Mouse (Mus musculus): Measurements from ENCODE around the gene Clec4f. TPM values are rescaled to one million over a fixed set of nuclear protein-coding genes. Genes with fewer than 3 reads are reported as not detected.
A peak's percentile ranks its signal among the peaks of the same experiment; 100 is the strongest.

The Clec4f gene
- 0.24 TPM in 1 of 2 replicates, not detected in the other for polyA plus RNA-seq (2015; fragmentation: Nextera tagmentation; extraction: Ambion mirVana)

DNA sequence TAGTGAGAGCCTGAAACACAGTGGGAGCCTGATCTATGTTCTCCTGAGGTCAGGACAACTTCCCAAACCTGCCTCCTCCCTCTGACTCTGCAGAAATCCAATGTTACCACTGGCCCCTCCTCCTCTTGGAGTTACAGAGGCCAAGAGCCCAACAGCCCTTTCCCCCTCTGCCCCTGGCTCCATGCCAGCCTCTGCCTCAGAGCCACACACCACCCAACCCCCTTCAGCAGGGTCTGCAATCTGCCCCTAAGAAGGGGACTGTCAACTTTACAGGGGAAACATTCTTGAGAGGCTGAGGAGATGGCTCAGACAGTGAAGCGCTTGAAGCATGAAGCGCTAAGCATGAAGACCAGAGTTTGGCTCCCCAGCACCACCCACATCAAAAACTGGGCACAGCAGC is at the start of gene Clec4f:
Clec4f (minus strand) TSS at position 101 of the 400 bp plus-strand sequence.
- Histone ChIP-seq H3K4me3 (replicated peaks) (no peak within 1 kb of the TSS), H3K27ac (no peak within 1 kb of the TSS), H3K36me3 (no peaks in the 10 kb centered on the region), H3K27me3 (replicated peaks) (no peaks in the 10 kb centered on the region), H3K9ac (no peak within 1 kb of the TSS), H3K9me3 (no peaks in the 10 kb centered on the region), H3K4me1 (no peaks in the 10 kb centered on the region), H3K4me2 (no peak within 1 kb of the TSS)
- no peak for ATAC-seq (ENCODE audit: insufficient read depth, low FRiP score, low read depth)
- 90% methylated on average over 2 of the region's 2 CpGs for WGBS

DNA sequence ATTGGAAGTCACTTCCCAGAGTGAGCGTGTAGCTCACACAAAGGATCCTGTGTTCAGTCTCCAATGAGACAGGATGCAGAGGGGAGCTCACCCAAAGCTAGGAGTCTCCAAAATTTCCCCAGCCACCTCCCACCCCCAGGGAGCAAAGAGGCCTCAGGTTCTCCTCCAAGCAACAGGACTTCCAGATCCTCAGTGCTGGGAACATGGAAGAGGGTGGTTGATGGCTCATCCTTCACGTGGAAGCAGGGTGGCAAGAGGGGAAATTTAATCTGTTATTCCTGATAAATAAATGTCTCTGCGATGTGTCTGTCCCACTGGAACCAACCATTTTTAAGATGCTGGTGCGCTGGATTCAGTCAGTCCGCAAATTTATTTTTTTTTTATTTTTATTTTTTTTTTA is 48.7 kb upstream of the Clec4f start:
- Histone ChIP-seq H3K27ac (no peak overlapping the region), H3K9me3 (no peaks in the 10 kb centered on the region), H3K4me1 (no peaks in the 10 kb centered on the region), H3K36me3 (no peaks in the 10 kb centered on the region), H3K4me2 (no peak overlapping the region), H3K9ac (no peak overlapping the region), H3K27me3 (replicated peaks) (peaks cover 86% of the 10 kb centered on the region), H3K4me3 (replicated peaks) (no peak overlapping the region)
- WGBS, result 22% methylated on average over 5 of the region's 5 CpGs
- no peak for ATAC-seq (ENCODE audit: insufficient read depth, low FRiP score, low read depth)

DNA sequence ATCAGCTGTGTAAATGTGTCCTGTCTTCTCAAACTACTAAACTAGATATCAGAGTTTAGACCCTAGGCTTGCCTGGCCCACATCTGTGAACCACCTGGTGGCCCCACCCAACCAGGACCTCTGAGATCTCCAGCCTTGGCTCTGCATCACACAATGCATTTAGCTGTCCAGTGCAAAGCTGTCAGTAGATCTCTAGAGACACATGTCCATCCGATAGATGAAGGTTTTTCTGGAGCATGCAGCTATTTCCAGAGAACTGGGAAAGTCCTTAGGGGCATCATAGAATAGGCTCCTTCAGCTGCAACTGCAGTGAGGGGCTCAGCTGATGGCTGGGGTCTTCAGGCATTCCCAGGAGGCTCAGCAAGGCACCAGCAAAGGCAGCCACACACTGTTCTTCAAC is 48.3 kb upstream of the Clec4f start:
- no peak overlapping the region for H3K4me2 ChIP-seq
- WGBS, result 9% methylated on average over 1 of the region's 1 CpGs
- H3K36me3 ChIP-seq, result no peaks in the 10 kb centered on the region
- ATAC-seq (ENCODE audit: insufficient read depth, low FRiP score, low read depth), result no peak
- no peak overlapping the region for H3K27ac ChIP-seq
- no peaks in the 10 kb centered on the region for H3K4me1 ChIP-seq
- no peaks in the 10 kb centered on the region for H3K9me3 ChIP-seq
- H3K9ac ChIP-seq, result no peak overlapping the region
- no peak overlapping the region for H3K4me3 ChIP-seq (replicated peaks)
- peaks cover 86% of the 10 kb centered on the region for H3K27me3 ChIP-seq (replicated peaks)

DNA sequence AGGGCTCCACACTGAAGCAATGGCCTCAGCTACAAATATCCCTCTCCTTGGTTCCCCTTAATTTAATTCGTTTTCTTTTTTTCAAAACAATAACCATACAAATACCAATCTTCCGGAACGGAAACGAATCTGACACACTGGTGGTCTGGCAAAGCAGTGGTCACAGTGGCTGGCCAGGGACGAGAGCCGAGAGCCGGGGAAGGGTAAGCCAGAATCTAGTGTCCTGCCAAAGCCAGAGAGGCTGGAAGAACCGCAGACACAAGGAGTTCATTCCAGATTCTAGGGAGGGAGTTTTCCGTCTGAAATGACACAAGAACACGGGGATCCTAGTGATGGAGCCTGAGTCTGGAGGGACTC is 47.7 kb upstream of the Clec4f start:
- Histone ChIP-seq H3K9ac (no peak overlapping the region), H3K36me3 (no peaks in the 10 kb centered on the region), H3K4me1 (no peaks in the 10 kb centered on the region), H3K9me3 (no peaks in the 10 kb centered on the region), H3K27me3 (replicated peaks) (peaks cover 86% of the 10 kb centered on the region), H3K27ac (no peak overlapping the region), H3K4me3 (replicated peaks) (no peak overlapping the region), H3K4me2 (no peak overlapping the region)
- 2% methylated on average over 10 of the region's 10 CpGs for WGBS
- no peak for ATAC-seq (ENCODE audit: insufficient read depth, low FRiP score, low read depth)

DNA sequence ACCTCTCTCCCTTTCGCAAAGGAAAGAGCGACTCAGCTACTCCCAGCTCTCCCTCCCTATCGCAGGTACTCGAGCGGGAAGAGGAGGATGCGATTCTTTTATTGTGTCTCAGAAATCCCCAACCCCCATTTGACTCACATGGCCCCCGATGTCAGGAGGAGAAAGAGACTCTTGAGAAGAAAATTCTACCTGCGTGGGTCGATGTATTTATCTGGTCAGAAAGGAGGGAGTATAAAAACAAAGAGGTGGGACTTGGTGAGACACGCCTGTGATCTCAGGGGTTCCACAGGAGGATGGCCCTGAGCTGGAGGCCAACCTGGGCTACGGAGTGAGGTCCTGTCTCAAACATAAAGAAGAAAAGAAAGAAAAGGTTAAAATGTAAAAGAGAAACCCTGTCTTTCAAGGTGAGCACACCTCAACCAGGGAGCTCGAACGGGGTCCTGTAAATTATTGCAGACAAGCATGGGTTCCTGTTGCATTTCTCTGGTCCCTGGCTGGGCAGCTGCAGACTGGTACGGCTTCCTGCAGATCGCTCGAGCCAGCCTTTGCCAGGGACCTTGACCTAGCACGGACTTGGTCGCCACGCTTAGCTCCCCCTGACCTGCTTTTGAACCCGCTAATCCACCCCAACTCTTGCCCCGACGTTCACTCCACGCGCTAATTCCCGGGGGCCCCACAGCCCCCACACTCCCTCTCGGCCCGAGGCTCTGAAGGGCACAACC is 47.2 kb upstream of the Clec4f start:
- peaks cover 86% of the 10 kb centered on the region for H3K27me3 ChIP-seq (replicated peaks)
- no peak overlapping the region for H3K4me2 ChIP-seq
- no peak overlapping the region for H3K4me3 ChIP-seq (replicated peaks)
- 1% methylated on average over 27 of the region's 27 CpGs for WGBS
- H3K27ac ChIP-seq, result no peak overlapping the region
- H3K9ac ChIP-seq, result no peak overlapping the region
- H3K9me3 ChIP-seq, result no peaks in the 10 kb centered on the region
- H3K4me1 ChIP-seq, result no peaks in the 10 kb centered on the region
- no peak for ATAC-seq (ENCODE audit: insufficient read depth, low FRiP score, low read depth)
- H3K36me3 ChIP-seq, result no peaks in the 10 kb centered on the region

DNA sequence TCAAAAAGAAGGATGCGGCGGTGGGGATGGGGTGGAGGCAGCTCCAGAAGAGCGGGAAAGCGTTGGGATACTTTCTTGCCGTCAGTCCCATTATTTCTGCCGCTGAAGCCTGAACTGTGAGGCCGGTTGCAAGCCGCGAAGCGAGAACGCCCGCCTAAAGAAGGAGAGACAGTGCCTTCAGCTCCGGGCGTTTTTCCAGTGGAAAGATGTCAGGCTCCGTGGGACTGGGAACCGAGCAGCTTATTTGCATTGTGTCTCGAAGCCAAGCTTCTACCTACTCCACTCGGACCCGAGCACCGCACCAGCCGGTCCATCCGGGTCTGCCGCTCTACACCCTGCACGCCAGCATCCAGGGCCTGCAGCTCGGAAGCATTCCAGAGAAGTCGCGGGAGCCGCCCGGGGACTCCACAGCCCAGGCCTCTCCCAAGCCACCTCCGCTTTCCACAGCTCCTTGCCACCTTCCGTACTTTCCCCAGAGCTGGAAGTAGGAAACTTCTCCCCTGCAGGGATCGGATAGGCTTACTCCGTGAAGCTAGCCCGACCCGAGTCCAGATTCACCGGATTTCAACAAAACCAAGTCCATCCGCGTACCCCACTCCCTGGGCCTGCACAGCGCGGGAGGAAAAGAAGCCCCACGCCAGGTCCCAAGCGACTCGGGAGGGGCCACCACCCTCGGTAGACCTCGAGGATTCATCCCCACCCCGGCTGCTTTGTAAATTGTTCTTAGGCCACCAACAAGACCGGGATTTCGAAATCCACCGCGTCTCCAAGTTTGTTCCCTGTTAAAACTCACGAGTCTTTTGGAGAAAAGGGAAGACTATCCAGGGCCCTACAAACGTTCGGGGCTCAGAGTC is 46.4 kb upstream of the Clec4f start:
- no peaks in the 10 kb centered on the region for H3K9me3 ChIP-seq
- under 1% methylated on average over 53 of the region's 53 CpGs for WGBS
- no peak overlapping the region for H3K4me2 ChIP-seq
- no peaks in the 10 kb centered on the region for H3K36me3 ChIP-seq
- no peak overlapping the region; the same call in 1 of the 2 replicates for H3K4me3 ChIP-seq (replicated peaks)
- peaks cover 86% of the 10 kb centered on the region for H3K27me3 ChIP-seq (replicated peaks)
- no peak overlapping the region for H3K9ac ChIP-seq
- no peak for ATAC-seq (ENCODE audit: insufficient read depth, low FRiP score, low read depth)
- no peaks in the 10 kb centered on the region for H3K4me1 ChIP-seq
- H3K27ac ChIP-seq, result no peak overlapping the region

DNA sequence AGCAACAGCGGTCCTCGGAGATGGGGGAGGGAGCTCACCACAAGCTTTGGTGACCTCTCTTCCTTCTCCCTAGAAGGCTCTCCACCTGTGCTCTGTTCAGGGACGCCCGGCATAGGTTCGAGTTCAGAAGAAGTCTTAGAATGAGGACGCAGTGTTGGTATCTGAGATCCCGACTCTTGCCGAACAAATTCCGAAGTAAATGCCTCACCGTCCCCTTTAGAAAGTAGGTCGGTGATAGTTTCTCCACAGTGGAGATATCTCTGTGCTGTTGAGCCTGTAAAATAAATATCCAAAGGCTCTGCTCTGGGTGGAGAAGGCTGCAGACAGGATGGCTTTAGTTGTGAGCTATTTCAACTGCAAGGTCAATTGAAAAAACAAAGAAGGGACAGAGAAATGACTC is 45.0 kb upstream of the Clec4f start:
- no peaks in the 10 kb centered on the region for H3K36me3 ChIP-seq
- no peak overlapping the region for H3K27ac ChIP-seq
- H3K9ac ChIP-seq, result no peak overlapping the region
- H3K9me3 ChIP-seq, result no peaks in the 10 kb centered on the region
- 2% methylated on average over 11 of the region's 11 CpGs for WGBS
- H3K4me3 ChIP-seq (replicated peaks), result no peak overlapping the region
- peaks cover 86% of the 10 kb centered on the region for H3K27me3 ChIP-seq (replicated peaks)
- H3K4me2 ChIP-seq, result no peak overlapping the region
- H3K4me1 ChIP-seq, result 0 out of 2 replicates have a peak, but pooled peaks cover 2% of the 10 kb centered on the region
- ATAC-seq (ENCODE audit: insufficient read depth, low FRiP score, low read depth), result no peak

DNA sequence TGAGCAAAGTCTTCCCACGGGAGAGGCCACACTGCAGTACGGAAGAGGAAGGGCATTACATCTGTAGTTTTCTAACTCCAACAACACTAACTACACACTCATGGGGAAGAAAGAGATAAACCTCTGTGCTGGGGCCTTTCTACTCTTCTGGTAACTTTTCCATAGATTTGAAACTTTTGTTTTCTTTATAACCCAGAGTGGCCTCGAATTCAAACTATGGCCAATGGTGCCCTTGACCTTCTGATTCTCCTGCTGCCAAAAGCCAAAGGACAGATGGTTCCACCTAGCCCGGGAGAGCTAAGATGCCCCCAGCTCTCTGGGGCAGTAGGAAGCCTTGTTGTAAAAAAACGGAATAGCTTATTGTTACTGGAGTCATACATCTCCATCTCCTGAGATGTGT is 44.0 kb upstream of the Clec4f start:
- Histone ChIP-seq H3K4me2 (no peak overlapping the region), H3K9me3 (no peaks in the 10 kb centered on the region)
- 4% methylated on average over 5 of the region's 5 CpGs for WGBS

DNA sequence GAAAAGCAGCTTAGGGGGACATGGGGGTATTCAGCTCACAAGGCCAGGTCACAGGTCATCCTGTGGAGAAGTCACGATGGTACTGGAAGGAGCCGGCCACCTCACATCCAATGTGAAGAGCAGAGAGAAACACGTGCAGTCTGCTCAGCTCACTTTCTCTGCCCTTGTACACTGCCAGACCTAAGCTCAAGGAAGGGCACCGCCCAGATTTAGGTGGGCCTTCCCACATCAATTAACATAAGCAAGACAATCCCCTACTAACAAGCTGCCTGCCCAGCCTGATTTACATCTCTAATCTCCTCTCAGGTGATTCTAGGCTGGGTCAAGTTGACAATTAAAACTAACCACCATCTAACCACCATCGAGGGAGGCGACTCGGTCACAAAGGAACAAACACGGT is 41.9 kb upstream of the Clec4f start:
- Histone ChIP-seq H3K4me3 (replicated peaks) (no peak overlapping the region), H3K4me1 (0 out of 2 replicates have a peak, but pooled peaks cover 2% of the 10 kb centered on the region), H3K4me2 (no peak overlapping the region), H3K9me3 (no peaks in the 10 kb centered on the region), H3K9ac (no peak overlapping the region), H3K27me3 (replicated peaks) (peaks cover 90% of the 10 kb centered on the region), H3K27ac (no peak overlapping the region), H3K36me3 (no peaks in the 10 kb centered on the region)
- whole genome bisulfite sequencing, result 3% methylated on average over 8 of the region's 8 CpGs
- ATAC-seq (ENCODE audit: insufficient read depth, low FRiP score, low read depth), result no peak

More for the DNA sequence above, 44.0 kb upstream of the Clec4f start:
- 0 out of 2 replicates have a peak, but pooled peaks cover 2% of the 10 kb centered on the region for H3K4me1 ChIP-seq
- no peak for ATAC-seq (ENCODE audit: insufficient read depth, low FRiP score, low read depth)
- H3K4me3 ChIP-seq (replicated peaks), result no peak overlapping the region
- H3K27me3 ChIP-seq (replicated peaks), result peaks cover 88% of the 10 kb centered on the region
- H3K36me3 ChIP-seq, result no peaks in the 10 kb centered on the region
- H3K27ac ChIP-seq, result no peak overlapping the region
- H3K9ac ChIP-seq, result no peak overlapping the region

DNA sequence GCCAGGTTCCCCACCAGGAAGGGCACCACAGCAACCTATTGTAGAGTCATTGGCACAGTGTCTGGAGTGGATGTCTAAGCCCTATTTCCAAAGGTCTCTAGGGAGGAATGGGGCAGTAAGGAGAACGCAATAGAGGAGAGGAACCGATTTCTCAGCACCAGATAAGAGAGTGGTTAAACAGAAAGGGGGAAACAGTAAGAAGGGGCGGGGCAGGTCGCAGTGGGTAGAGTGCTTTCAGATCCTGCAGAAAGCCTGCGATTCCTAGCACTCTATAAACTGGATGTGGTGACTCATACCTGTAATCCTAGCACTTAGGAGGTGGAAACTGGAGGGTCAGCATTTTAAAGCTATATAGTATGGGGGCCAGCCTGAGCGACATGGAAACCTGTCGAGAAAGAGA is 40.7 kb upstream of the Clec4f start:
- H3K27ac ChIP-seq, result no peak overlapping the region
- H3K27me3 ChIP-seq (replicated peaks), result peaks cover 92% of the 10 kb centered on the region
- no peak overlapping the region for H3K4me2 ChIP-seq
- WGBS, result 3% methylated on average over 7 of the region's 7 CpGs
- H3K4me1 ChIP-seq, result 0 out of 2 replicates have a peak, but pooled peaks cover 2% of the 10 kb centered on the region
- H3K36me3 ChIP-seq, result no peaks in the 10 kb centered on the region
- no peak overlapping the region for H3K4me3 ChIP-seq (replicated peaks)
- no peaks in the 10 kb centered on the region for H3K9me3 ChIP-seq
- no peak overlapping the region for H3K9ac ChIP-seq
- 0 out of 2 replicates have a peak, but pooled peaks have one; percentile 60 for ATAC-seq (ENCODE audit: insufficient read depth, low FRiP score, low read depth)

DNA sequence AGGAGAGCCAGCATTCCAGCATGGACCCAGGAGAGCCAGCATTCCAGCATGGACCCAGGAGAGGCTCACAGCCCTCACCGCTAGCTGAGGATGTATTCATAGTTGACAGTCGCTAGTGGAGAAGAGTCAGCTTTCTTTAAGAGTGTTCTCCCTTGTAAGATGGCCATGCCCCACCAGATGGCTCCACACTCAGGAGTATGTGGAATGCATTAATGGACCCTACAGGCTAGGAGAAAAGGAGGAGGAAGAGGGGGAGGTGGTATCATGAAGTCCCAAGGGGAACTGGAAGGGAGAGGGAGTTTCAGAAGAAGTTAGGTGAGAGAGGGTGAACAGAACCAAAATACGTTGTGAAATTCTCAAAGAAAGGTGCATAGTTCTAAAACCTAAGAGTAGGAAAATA is 39.7 kb upstream of the Clec4f start:
- no peak overlapping the region for H3K4me2 ChIP-seq
- no peak overlapping the region for H3K27ac ChIP-seq
- 0 out of 2 replicates have a peak, but pooled peaks cover 2% of the 10 kb centered on the region for H3K4me1 ChIP-seq
- H3K27me3 ChIP-seq (replicated peaks), result peaks cover 93% of the 10 kb centered on the region
- no peak overlapping the region for H3K4me3 ChIP-seq (replicated peaks)
- H3K9ac ChIP-seq, result no peak overlapping the region
- ATAC-seq (ENCODE audit: insufficient read depth, low FRiP score, low read depth), result no peak
- no peaks in the 10 kb centered on the region for H3K36me3 ChIP-seq
- no peaks in the 10 kb centered on the region for H3K9me3 ChIP-seq
- 4% methylated on average over 3 of the region's 3 CpGs for WGBS

DNA sequence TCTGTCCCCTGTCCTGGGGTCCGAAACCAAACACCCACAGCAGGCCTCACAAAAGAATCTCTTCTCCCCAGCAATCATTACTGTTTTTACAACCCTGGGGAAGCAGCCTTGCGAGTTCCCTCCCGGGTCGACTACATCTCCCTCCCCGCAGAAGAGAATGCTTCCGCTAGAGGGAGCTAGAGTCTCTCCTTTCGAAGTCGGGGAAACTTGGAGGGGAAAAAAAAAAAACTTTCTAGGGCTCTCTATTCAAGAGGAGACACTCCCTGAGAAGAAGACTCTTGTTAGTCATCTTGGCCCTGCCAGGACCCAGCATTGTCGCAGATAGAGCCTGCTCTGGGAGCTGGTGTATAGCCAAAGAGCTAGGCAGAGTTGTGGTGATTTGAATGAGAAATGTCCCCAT is 37.8 kb upstream of the Clec4f start:
- ATAC-seq (ENCODE audit: insufficient read depth, low FRiP score, low read depth), result no peak
- H3K27me3 ChIP-seq (replicated peaks), result peaks cover 93% of the 10 kb centered on the region
- no peak overlapping the region for H3K27ac ChIP-seq
- no peak overlapping the region for H3K4me2 ChIP-seq
- no peak overlapping the region for H3K9ac ChIP-seq
- no peaks in the 10 kb centered on the region for H3K36me3 ChIP-seq
- no peak overlapping the region for H3K4me3 ChIP-seq (replicated peaks)
- H3K4me1 ChIP-seq, result 0 out of 2 replicates have a peak, but pooled peaks cover 2% of the 10 kb centered on the region
- no peaks in the 10 kb centered on the region for H3K9me3 ChIP-seq
- 1% methylated on average over 9 of the region's 9 CpGs for WGBS
